Mouse (Mus musculus) MEL (cell line): ENCODE measurements at regions not wholly inside any gene's neighbourhood (a gene's known extent, or its start where the extent isn't known, plus 50 kb on each side); places are given as distances from the start of the nearest gene placed in this dataset.

ENCODE experiments used
- DNase-seq: peaks from one replicate; pipeline ENCODE4 v3.0.0; 2011; ENCODE audit warnings: low read depth, low spot score
- H3K27ac ChIP-seq: 2 replicates; pipeline ENCODE4 v1.5.1; 2012; ENCODE audit warnings: low read depth, mild to moderate bottlenecking, control low read depth, low read length, moderate library complexity; ENCODE audit not compliant: control insufficient read depth
- H3K27me3 ChIP-seq, 2 experiments: fragments of 150-350 bp in 1 of 2; sonication (generic) in 1 of 2; 2 replicates each; pipeline ENCODE4 v1.6.1; 2012; ENCODE audit warnings: low read length in 2 of 2, mild to moderate bottlenecking in 2 of 2, improper control_type of control experiment in 1 of 2, moderate library complexity in 1 of 2; ENCODE audit not compliant: insufficient read depth in 2 of 2, control insufficient read depth in 1 of 2
- H3K36me3 ChIP-seq, 2 experiments: 2 replicates each; pipeline ENCODE4 v1.6.1; 2012 to 2014; ENCODE audit warnings: low read length in 2 of 2, improper control_type of control experiment in 1 of 2, inconsistent platforms in 1 of 2, mild to moderate bottlenecking in 1 of 2; ENCODE audit not compliant: insufficient read depth in 2 of 2, control insufficient read depth in 1 of 2
- H3K4me1 ChIP-seq, 2 experiments: fragments of 150-350 bp in 1 of 2; sonication (generic) in 1 of 2; 2 replicates each; pipeline ENCODE4 v1.6.1; 2012; ENCODE audit warnings: low read length in 2 of 2, improper control_type of control experiment in 1 of 2, mild to moderate bottlenecking in 1 of 2; ENCODE audit not compliant: insufficient read depth in 2 of 2, control insufficient read depth in 1 of 2
- H3K4me3 ChIP-seq, 2 experiments: fragments of 150-350 bp in 1 of 2; sonication (generic) in 1 of 2; 2 replicates each; pipeline ENCODE4 v1.5.1; 2012; ENCODE audit warnings: low read depth in 2 of 2, low read length in 2 of 2, mild to moderate bottlenecking in 2 of 2, moderate library complexity in 2 of 2, control low read depth in 1 of 2, improper control_type of control experiment in 1 of 2; ENCODE audit not compliant: control insufficient read depth in 1 of 2, insufficient read depth in 1 of 2
- H3K79me2 ChIP-seq: 2 replicates; pipeline ENCODE4 v1.6.1; 2012; ENCODE audit warnings: mild to moderate bottlenecking, low read length, moderate library complexity; ENCODE audit not compliant: control insufficient read depth, poor library complexity, insufficient read depth
- H3K9ac ChIP-seq: 2 replicates; pipeline ENCODE4 v1.6.1; 2012; ENCODE audit warnings: low read depth, mild to moderate bottlenecking, control low read depth, low read length, moderate library complexity; ENCODE audit not compliant: control insufficient read depth, poor library complexity, severe bottlenecking
- H3K9me3 ChIP-seq: fragments of 150-350 bp; sonication (generic); replicated peaks from 2 replicates; pipeline ENCODE4 v1.6.1; 2012; ENCODE audit warnings: mild to moderate bottlenecking, low read length, improper control_type of control experiment, moderate library complexity; ENCODE audit not compliant: insufficient read depth
- BHLHE40 ChIP-seq: IDR thresholded peaks from 2 replicates; pipeline ENCODE4 v1.6.1; 2012; ENCODE audit warnings: low read depth, mild to moderate bottlenecking, inconsistent platforms, low read length, improper control_type of control experiment, borderline replicate concordance
- E2F4 ChIP-seq: IDR thresholded peaks from 2 replicates; pipeline ENCODE4 v1.6.1; 2011; ENCODE audit warnings: low read depth, low read length, improper control_type of control experiment, borderline replicate concordance
- ELF1 ChIP-seq: IDR thresholded peaks from 2 replicates; pipeline ENCODE4 v1.6.1; 2014; ENCODE audit warnings: low read depth, mild to moderate bottlenecking, inconsistent platforms, low read length, improper control_type of control experiment, moderate library complexity
- ETS1 ChIP-seq: IDR thresholded peaks from 2 replicates; pipeline ENCODE4 v1.6.1; 2012; ENCODE audit warnings: low read depth, mild to moderate bottlenecking, inconsistent platforms, low read length, improper control_type of control experiment, moderate library complexity
- GABPA ChIP-seq: IDR thresholded peaks from 2 replicates; pipeline ENCODE4 v1.6.1; 2012; ENCODE audit warnings: low read depth, mild to moderate bottlenecking, inconsistent platforms, low read length, improper control_type of control experiment, moderate library complexity
- GATA1 ChIP-seq: IDR thresholded peaks from 2 replicates; pipeline ENCODE4 v1.6.1; 2011; ENCODE audit warnings: low read depth, low read length, improper control_type of control experiment
- HCFC1 ChIP-seq: IDR thresholded peaks from 2 replicates; pipeline ENCODE4 v1.6.1; 2012; ENCODE audit warnings: low read depth, mild to moderate bottlenecking, inconsistent platforms, low read length, improper control_type of control experiment, moderate library complexity
- MEF2A ChIP-seq: IDR thresholded peaks from 2 replicates; pipeline ENCODE4 v1.6.1; 2014; ENCODE audit warnings: low read depth, mild to moderate bottlenecking, inconsistent platforms, low read length, improper control_type of control experiment; ENCODE audit not compliant: poor library complexity, insufficient replicate concordance, severe bottlenecking; ENCODE audit errors: extremely low read depth
- NELFE ChIP-seq: IDR thresholded peaks from 2 replicates; pipeline ENCODE4 v1.6.1; 2011; ENCODE audit warnings: low read depth, low read length, improper control_type of control experiment
- NRF1 ChIP-seq: IDR thresholded peaks from 2 replicates; pipeline ENCODE4 v1.6.1; 2014; ENCODE audit warnings: low read depth, mild to moderate bottlenecking, inconsistent platforms, low read length, improper control_type of control experiment, moderate library complexity; ENCODE audit not compliant: poor library complexity, insufficient read depth, severe bottlenecking
- POLR2A ChIP-seq, 2 experiments: IDR thresholded peaks; 2 replicates each; pipeline ENCODE4 v1.6.1; 2011 to 2012; ENCODE audit warnings: low read length in 2 of 2, mild to moderate bottlenecking in 2 of 2, control low read depth in 1 of 2, improper control_type of control experiment in 1 of 2, low read depth in 1 of 2, moderate library complexity in 1 of 2; ENCODE audit not compliant: control insufficient read depth in 1 of 2, insufficient read depth in 1 of 2, poor library complexity in 1 of 2
- POLR2AphosphoS2 ChIP-seq: IDR thresholded peaks from 2 replicates; pipeline ENCODE4 v1.6.1; 2011; ENCODE audit warnings: low read length, improper control_type of control experiment
- POLR2AphosphoS5 ChIP-seq: IDR thresholded peaks from 2 replicates; pipeline ENCODE4 v1.6.1; 2012; ENCODE audit warnings: low read depth, borderline replicate concordance, mild to moderate bottlenecking, inconsistent platforms, low read length, moderate library complexity, mixed read lengths
- RCOR1 ChIP-seq: IDR thresholded peaks from 2 replicates; pipeline ENCODE4 v1.6.1; 2012; ENCODE audit warnings: low read depth, mild to moderate bottlenecking, inconsistent platforms, low read length, improper control_type of control experiment
- SIN3A ChIP-seq: IDR thresholded peaks from 2 replicates; pipeline ENCODE4 v1.6.1; 2012; ENCODE audit warnings: low read length, improper control_type of control experiment, inconsistent platforms
- TAL1 ChIP-seq: IDR thresholded peaks from 2 replicates; pipeline ENCODE4 v1.6.1; 2012; ENCODE audit warnings: mild to moderate bottlenecking, inconsistent platforms, low read length, moderate library complexity, mixed read lengths
- TCF12 ChIP-seq: IDR thresholded peaks from 2 replicates; pipeline ENCODE4 v1.6.1; 2014; ENCODE audit warnings: low read depth, mild to moderate bottlenecking, inconsistent platforms, low read length, improper control_type of control experiment, moderate library complexity
- UBTF ChIP-seq: IDR thresholded peaks from 2 replicates; pipeline ENCODE4 v1.6.1; 2012; ENCODE audit warnings: low read depth, mild to moderate bottlenecking, inconsistent platforms, low read length, improper control_type of control experiment, moderate library complexity, borderline replicate concordance; ENCODE audit not compliant: insufficient read depth
- USF1 ChIP-seq: IDR thresholded peaks from 2 replicates; pipeline ENCODE4 v1.6.1; 2014; ENCODE audit warnings: low read depth, mild to moderate bottlenecking, inconsistent platforms, low read length, improper control_type of control experiment, moderate library complexity
- ZC3H11A ChIP-seq: IDR thresholded peaks from 2 replicates; pipeline ENCODE4 v1.6.1; 2012; ENCODE audit warnings: low read depth, mild to moderate bottlenecking, inconsistent platforms, low read length, improper control_type of control experiment
- ZKSCAN1 ChIP-seq: IDR thresholded peaks from 2 replicates; pipeline ENCODE4 v1.6.1; 2012; ENCODE audit warnings: low read depth, mild to moderate bottlenecking, inconsistent platforms, low read length, improper control_type of control experiment, moderate library complexity
- ZMIZ1 ChIP-seq: IDR thresholded peaks from 2 replicates; pipeline ENCODE4 v1.6.1; 2012; ENCODE audit warnings: low read depth, mild to moderate bottlenecking, inconsistent platforms, low read length, improper control_type of control experiment, moderate library complexity
- ZNF384 ChIP-seq: IDR thresholded peaks from 2 replicates; pipeline ENCODE4 v1.6.1; 2012; ENCODE audit warnings: low read depth, mild to moderate bottlenecking, inconsistent platforms, low read length, improper control_type of control experiment

DNA sequence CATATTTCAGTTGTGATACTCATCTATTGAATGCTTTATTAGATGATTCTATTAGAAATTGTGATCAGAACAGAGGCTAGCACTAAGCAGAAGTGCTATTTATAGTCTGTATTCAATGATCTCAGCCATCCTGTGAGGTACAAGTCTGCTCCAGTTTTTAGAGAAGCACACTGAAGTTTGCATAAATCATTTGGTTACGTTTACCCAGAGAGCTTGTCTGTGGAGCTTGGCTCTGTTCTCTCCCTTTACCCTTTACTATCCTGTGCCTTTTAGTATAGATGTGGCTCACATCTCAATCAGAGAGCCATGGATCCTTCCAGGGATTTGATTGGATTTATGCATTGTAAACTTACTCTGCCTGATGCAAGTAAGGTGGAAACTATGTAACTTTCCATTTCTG, 404.6 kb upstream of the Tnc start:
- TF ChIP-seq BHLHE40: no peak
- TF ChIP-seq HCFC1: no peak
- TF ChIP-seq NRF1: no peak
- TF ChIP-seq GABPA: no peak
- no peak for TF ChIP-seq GATA1
- no peak for TF ChIP-seq USF1
- no peak for TF ChIP-seq TCF12
- no peak for TF ChIP-seq ELF1
- no peak for TF ChIP-seq ETS1

DNA sequence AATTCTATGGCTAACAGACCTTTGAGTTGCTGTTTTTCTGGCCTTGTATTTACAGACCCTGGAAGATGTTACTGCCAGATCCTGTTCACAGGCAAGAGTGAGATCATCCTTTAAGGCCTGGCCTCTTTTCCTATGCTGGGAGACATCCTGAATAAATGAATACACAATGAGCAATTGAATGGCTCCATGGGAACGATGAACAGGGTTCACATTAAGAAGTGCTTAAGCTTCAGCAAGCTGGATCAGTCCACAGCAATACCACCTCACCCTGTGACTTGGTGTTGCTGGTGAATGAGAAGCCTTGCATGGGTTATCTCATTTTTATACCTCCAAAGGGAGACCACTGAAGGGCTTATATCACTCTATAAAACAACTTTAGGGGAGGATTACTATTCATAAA, 405.1 kb upstream of the Tnc start:
- Histone ChIP-seq H3K27me3 (no peaks in the 10 kb centered on the region), H3K4me1 (no peaks in the 10 kb centered on the region), H3K4me3 (no peak overlapping the region), H3K27ac (no peak overlapping the region), H3K36me3 (no peaks in the 10 kb centered on the region), H3K9me3 (no peaks in the 10 kb centered on the region), H3K9ac (no peak overlapping the region), H3K79me2 (no peaks in the 10 kb centered on the region)
- TF ChIP-seq SIN3A (no peak), NRF1 (no peak), ZMIZ1 (no peak), HCFC1 (no peak), POLR2AphosphoS2 (no peak), TAL1 (no peak), ZC3H11A (no peak), RCOR1 (no peak), E2F4 (no peak), NELFE (no peak), MEF2A (no peak), ZNF384 (no peak), POLR2A (IDR thresholded peaks at IDR 0.05; ENCODE audit: control insufficient read depth in 1 of 2, insufficient read depth in 1 of 2, low read depth in 1 of 2, low read length in 2 of 2, poor library complexity in 1 of 2) (no peak), UBTF (no peak), ZKSCAN1 (no peak), POLR2AphosphoS5 (no peak)
- DNase-seq: no peak

More for the DNA sequence above, 404.6 kb upstream of the Tnc start:
- Histone ChIP-seq H3K36me3 (no peaks in the 10 kb centered on the region), H3K4me3 (no peak overlapping the region), H3K9me3 (no peaks in the 10 kb centered on the region), H3K4me1 (no peaks in the 10 kb centered on the region), H3K79me2 (no peaks in the 10 kb centered on the region), H3K9ac (no peak overlapping the region), H3K27ac (no peak overlapping the region), H3K27me3 (no peaks in the 10 kb centered on the region)
- DNase-seq: no peak
